16 mouse cellular contexts compared by ENCODE assay signal in genomic region chr7:134680161-134680560, GRCm38 (mm10). TPM values are rescaled to one million over a fixed set of nuclear protein-coding genes. Genes with fewer than 3 reads are reported as not detected.
DNase-seq lines count a peak whose midpoint lies in the region; ATAC-seq and TF ChIP-seq lines count a peak whose summit lies in the region.
"Had no signal": no experiment of that assay in that cellular context is flagged by ENCODE, and none has a peak within 500 bp of the region (broad histone marks: within the 10 kb centered on the region; RNA-seq: fewer than 3 reads in every experiment).

No protein-coding gene starts in this region.

- H3K27ac ChIP-seq in heart, adult 2 months: peak overlapping the region; percentile 57
- H3K27ac ChIP-seq in kidney, adult 2 months (ENCODE audit: insufficient read depth, low read depth, low read length): peak overlapping the region; percentile 49; the same call in 1 of the 2 replicates
- H3K27ac ChIP-seq in lung, embryonic 16.5 days (ENCODE audit: low read length): peak overlapping the region; percentile 70
- peak overlapping the region; percentile 67; the same call in 1 of the 2 replicates for H3K27ac ChIP-seq in stomach, embryonic 15.5 days
- no peak overlapping the region for H3K27ac ChIP-seq in midbrain, embryonic 14.5 days (replicated peaks; ENCODE audit: low read depth, low read length)
- H3K27ac ChIP-seq: hindbrain, embryonic 13.5 days; liver, embryonic 14.5 days; macrophage; midbrain, embryonic 13.5 days had no signal

- no peak for TF ChIP-seq EP300 in heart, adult 2 months (IDR thresholded peaks at IDR 0.05; ENCODE audit: insufficient read depth, low read depth, low read length)

- ATAC-seq in lung, embryonic 16.5 days (ENCODE audit: low read depth): no peak
- ATAC-seq in stomach, embryonic 15.5 days (ENCODE audit: insufficient read depth, low FRiP score, low read depth): no peak
- no peak for ATAC-seq in midbrain, embryonic 14.5 days (ENCODE audit: low FRiP score, low TSS enrichment)
- ATAC-seq: midbrain, embryonic 13.5 days had no signal

- TF ChIP-seq POLR2A in heart, adult 2 months (IDR thresholded peaks at IDR 0.05; ENCODE audit: insufficient read depth, low read depth, low read length): no peak
- no peak for TF ChIP-seq POLR2A in kidney, adult 2 months (IDR thresholded peaks at IDR 0.05; ENCODE audit: low read depth, low read length)

- no peaks in the 10 kb centered on the region for H3K27me3 ChIP-seq in heart, adult 2 months (ENCODE audit: control insufficient read depth, insufficient read depth, low read length)
- H3K27me3 ChIP-seq in kidney, adult 2 months (replicated peaks; ENCODE audit: control insufficient read depth, insufficient read depth, low read length): no peaks in the 10 kb centered on the region
- no peaks in the 10 kb centered on the region for H3K27me3 ChIP-seq in lung, embryonic 16.5 days (ENCODE audit: control insufficient read depth, insufficient read depth, low read depth, low read length)
- H3K27me3 ChIP-seq in stomach, embryonic 15.5 days (replicated peaks): no peaks in the 10 kb centered on the region
- no peaks in the 10 kb centered on the region for H3K27me3 ChIP-seq in midbrain, embryonic 14.5 days (ENCODE audit: control insufficient read depth, insufficient read depth, low read length)
- H3K27me3 ChIP-seq: CH12.LX; hindbrain, embryonic 13.5 days; midbrain, embryonic 13.5 days had no signal

- H3K79me2 ChIP-seq in heart, adult 2 months (replicated peaks; ENCODE audit: control insufficient read depth, insufficient read depth, low read length): peaks cover 8% of the 10 kb centered on the region

- DNase-seq in heart, adult 2 months: no peak
- no peak for DNase-seq in heart, postnatal 14 days
- DNase-seq in kidney, adult 2 months: no peak
- no peak for DNase-seq in kidney, postnatal 10 days
- no peak for DNase-seq in lung, postnatal 36 days
- DNase-seq in midbrain, embryonic 14.5 days: no peak
- DNase-seq: cerebellum, adult 9-11 months; left cerebral cortex, postnatal 4 days had no signal

- H3K4me1 ChIP-seq in heart, adult 2 months (ENCODE audit: control insufficient read depth, insufficient read depth, low read length): peaks cover 23% of the 10 kb centered on the region
- H3K4me1 ChIP-seq in kidney, adult 2 months (ENCODE audit: control insufficient read depth, insufficient read depth, low read length): peaks cover 28% of the 10 kb centered on the region
- H3K4me1 ChIP-seq in lung, embryonic 16.5 days (replicated peaks; ENCODE audit: control insufficient read depth, insufficient read depth, low read length): peaks cover 21% of the 10 kb centered on the region
- H3K4me1 ChIP-seq in stomach, embryonic 15.5 days: peaks cover 20% of the 10 kb centered on the region
- H3K4me1 ChIP-seq in midbrain, embryonic 14.5 days (ENCODE audit: control insufficient read depth, insufficient read depth, low read length): no peaks in the 10 kb centered on the region

- H3K4me2 ChIP-seq in lung, embryonic 16.5 days (ENCODE audit: low read depth, low read length): no peak overlapping the region
- H3K4me2 ChIP-seq in stomach, embryonic 15.5 days: no peak overlapping the region
- no peak overlapping the region for H3K4me2 ChIP-seq in midbrain, embryonic 14.5 days (ENCODE audit: low read length)
- H3K4me2 ChIP-seq: hindbrain, embryonic 13.5 days; midbrain, embryonic 13.5 days had no signal

- no peak for TF ChIP-seq CTCF in heart, adult 2 months (IDR thresholded peaks at IDR 0.05)
- TF ChIP-seq CTCF in kidney, adult 2 months (conservative IDR thresholded peaks at IDR 0.05; ENCODE audit: insufficient read depth, insufficient read length, low read depth, low read length): no peak

- no peak overlapping the region for H3K4me3 ChIP-seq in heart, adult 2 months
- no peak overlapping the region for H3K4me3 ChIP-seq in kidney, adult 2 months (ENCODE audit: insufficient read depth, low read depth, low read length)
- no peak overlapping the region for H3K4me3 ChIP-seq in lung, embryonic 16.5 days (ENCODE audit: low read length)
- H3K4me3 ChIP-seq in stomach, embryonic 15.5 days (replicated peaks): no peak overlapping the region
- no peak overlapping the region for H3K4me3 ChIP-seq in midbrain, embryonic 14.5 days (replicated peaks; ENCODE audit: low read depth, low read length)
- H3K4me3 ChIP-seq: hindbrain, embryonic 13.5 days; layer of hippocampus, adult 2 months; midbrain, embryonic 13.5 days had no signal

- 64% methylated on average over 2 of the region's 2 CpGs for WGBS in heart, adult 2 months
- 60% methylated on average over 2 of the region's 2 CpGs for WGBS in kidney, adult 2 months
- WGBS in lung, embryonic 16.5 days: 50% methylated on average over 2 of the region's 2 CpGs
- 57% methylated on average over 2 of the region's 2 CpGs for WGBS in stomach, embryonic 15.5 days
- 79% methylated on average over 2 of the region's 2 CpGs for WGBS in midbrain, embryonic 14.5 days

- H3K9ac ChIP-seq in heart, adult 2 months (ENCODE audit: low read depth, low read length): no peak overlapping the region
- no peak overlapping the region for H3K9ac ChIP-seq in lung, embryonic 16.5 days (ENCODE audit: low read length)
- no peak overlapping the region for H3K9ac ChIP-seq in stomach, embryonic 15.5 days
- H3K9ac ChIP-seq in midbrain, embryonic 14.5 days (replicated peaks; ENCODE audit: low read length): no peak overlapping the region
- H3K9ac ChIP-seq: liver, embryonic 14.5 days; midbrain, embryonic 13.5 days had no signal

- intact Hi-C loops in heart, adult 2 months (cut with DNase I): no loop called here
- intact Hi-C loops in heart, postnatal 14 days (cut with DNase I): no loop called here

- H3K36me3 ChIP-seq in heart, adult 2 months (ENCODE audit: control insufficient read depth, insufficient read depth, low read length): no peaks in the 10 kb centered on the region
- no peaks in the 10 kb centered on the region for H3K36me3 ChIP-seq in kidney, adult 2 months (ENCODE audit: control insufficient read depth, insufficient read depth, low read length)
- H3K36me3 ChIP-seq in lung, embryonic 16.5 days (ENCODE audit: control insufficient read depth, insufficient read depth, low read length): no peaks in the 10 kb centered on the region
- no peaks in the 10 kb centered on the region; the same call in 1 of the 2 replicates for H3K36me3 ChIP-seq in stomach, embryonic 15.5 days
- no peaks in the 10 kb centered on the region for H3K36me3 ChIP-seq in midbrain, embryonic 14.5 days (ENCODE audit: control insufficient read depth, insufficient read depth, low read length)
- H3K36me3 ChIP-seq: hindbrain, embryonic 13.5 days; midbrain, embryonic 13.5 days had no signal

- H3K9me3 ChIP-seq in lung, embryonic 16.5 days (ENCODE audit: control insufficient read depth, low read length): no peaks in the 10 kb centered on the region
- H3K9me3 ChIP-seq in stomach, embryonic 15.5 days: no peaks in the 10 kb centered on the region
- no peaks in the 10 kb centered on the region for H3K9me3 ChIP-seq in midbrain, embryonic 14.5 days (ENCODE audit: control insufficient read depth, low read length)
- H3K9me3 ChIP-seq: hindbrain, embryonic 13.5 days; midbrain, embryonic 13.5 days had no signal

RNA-seq across cellular contexts. Expression of gene Dock1, which starts 9.7 kb away (rescaled TPM):
- 10 to 100 TPM; 25.4 to 25.6 TPM for total RNA-seq in heart, adult 2 months (2021)
- 8.3 and 13.3 TPM in 2 replicates for polyA plus RNA-seq in heart, adult 2 months (2012; rRNA removed)
- 10 to 100 TPM; 31.5 to 32.8 TPM for total RNA-seq in heart, postnatal 14 days (2021)
- polyA plus RNA-seq in kidney, adult 2 months (2012; rRNA removed): 17.7 and 19.6 TPM in 2 replicates
- polyA plus RNA-seq in lung, embryonic 16.5 days (2015; fragmentation: Nextera tagmentation; extraction: Ambion mirVana): 40.0 and 44.5 TPM in 2 replicates
- 29.0 and 31.8 TPM in 2 replicates for polyA plus RNA-seq in stomach, embryonic 15.5 days (2015; fragmentation: Nextera tagmentation; extraction: Ambion mirVana)
- 4.3 and 8.4 TPM in 2 replicates for polyA plus RNA-seq in midbrain, embryonic 14.5 days (2014; fragmentation: Nextera tagmentation; extraction: Ambion mirVana)
- total RNA-seq: CH12.LX had no signal
